Mouse (Mus musculus) neural tube, embryonic 12.5 days (tissue): ENCODE measurements around the gene Anks1b. TPM values are rescaled to one million over a fixed set of nuclear protein-coding genes. Genes with fewer than 3 reads are reported as not detected.
A peak's percentile ranks its signal among the peaks of the same experiment; 100 is the strongest.

Experiments used
- ATAC-seq: fragments of 200-750 bp; cut with Nextera tagmentation; 2 replicates; pipeline ENCODE4 v1.8.0; 2017; ENCODE audit warnings: low read depth, mild to moderate bottlenecking, moderate TSS enrichment, moderate library complexity; ENCODE audit not compliant: low FRiP score
- H3K27ac ChIP-seq: fragments of 300-500 bp; sonication (generic); 2 replicates; pipeline ENCODE4 v1.5.1; 2016
- H3K27me3 ChIP-seq: fragments of 300-500 bp; sonication (generic); replicated peaks from 2 replicates; pipeline ENCODE4 v1.6.1; 2016; ENCODE audit warnings: mild to moderate bottlenecking
- H3K36me3 ChIP-seq: fragments of 300-500 bp; sonication (generic); 2 replicates; pipeline ENCODE4 v1.6.1; 2016; ENCODE audit warnings: mild to moderate bottlenecking
- H3K4me1 ChIP-seq: fragments of 300-500 bp; sonication (generic); 2 replicates; pipeline ENCODE4 v1.6.1; 2016
- H3K4me2 ChIP-seq: fragments of 300-500 bp; sonication (generic); replicated peaks from 2 replicates; pipeline ENCODE4 v1.6.1; 2016; ENCODE audit warnings: mild to moderate bottlenecking
- H3K4me3 ChIP-seq: fragments of 300-500 bp; sonication (generic); 2 replicates; pipeline ENCODE4 v1.5.1; 2016
- H3K9ac ChIP-seq: fragments of 300-500 bp; sonication (generic); 2 replicates; pipeline ENCODE4 v1.6.1; 2016; ENCODE audit warnings: mild to moderate bottlenecking
- H3K9me3 ChIP-seq: fragments of 300-500 bp; sonication (generic); 2 replicates; pipeline ENCODE4 v1.6.1; 2016; ENCODE audit warnings: mild to moderate bottlenecking
- WGBS: fragments of 180-500 bp; shearing (Covaris S2); methylation state at CpG from one replicate; pipeline ENCODE4 v1.1.7; 2016; 5-methylcytosine and 5-hydroxymethylcytosine counted together
- polyA plus RNA-seq: library from polyadenylated mRNA; unstranded; fragments of >200 nt; fragmentation: Nextera tagmentation; extraction: Ambion mirVana; gene quantifications from 2 replicates; pipeline ENCODE4 v1.2.1, GENCODE M21; 2016

The Anks1b gene
- polyA plus RNA-seq, 1 experiment from 2014 or later = 25.1 TPM

DNA sequence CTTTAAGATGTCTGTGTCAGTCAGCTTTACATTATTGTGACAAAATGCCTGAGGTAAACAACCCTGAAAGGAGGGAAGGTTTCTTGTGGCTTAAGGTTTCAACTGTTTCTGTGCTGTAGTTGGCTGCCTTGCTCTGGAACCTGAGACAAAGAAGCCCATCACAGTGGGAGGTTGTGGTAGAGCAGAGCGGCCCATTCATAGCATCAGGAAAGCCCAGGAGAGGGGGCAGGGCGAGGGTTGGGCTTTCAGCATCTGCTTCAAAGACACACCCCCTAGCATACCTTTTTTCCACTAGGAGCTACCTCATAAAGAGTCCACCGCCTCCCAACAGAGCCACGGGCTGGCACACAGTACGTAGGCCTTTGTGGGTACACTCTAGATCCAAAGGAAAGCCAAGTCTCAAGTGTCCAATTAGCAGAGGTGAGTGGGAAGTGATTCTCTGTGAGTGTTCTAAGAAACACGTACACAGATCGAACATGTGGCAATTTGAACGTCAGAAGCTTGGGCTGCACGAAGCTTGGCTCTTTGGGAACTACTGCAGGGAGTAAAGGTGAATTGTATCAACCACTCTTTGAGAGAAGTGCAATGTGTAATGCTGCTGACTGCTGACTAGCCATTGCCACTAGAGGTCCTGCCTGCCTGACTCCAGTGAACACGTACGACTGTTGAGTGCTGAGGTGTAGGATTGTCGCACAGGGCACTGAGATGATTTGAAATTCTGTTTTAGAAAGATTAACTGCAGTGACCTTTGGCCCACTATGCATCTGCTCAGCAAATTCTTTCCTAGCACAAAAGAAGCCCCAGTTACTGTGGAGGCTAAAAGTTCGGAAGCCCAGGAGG, 906.5 kb downstream of the Anks1b start:
- ATAC-seq = no peak
- no peak overlapping the region for H3K4me2 ChIP-seq
- 53% methylated on average over 13 of the region's 13 CpGs for WGBS
- H3K9ac ChIP-seq = no peak overlapping the region
- no peaks in the 10 kb centered on the region for H3K27me3 ChIP-seq
- no peak overlapping the region for H3K27ac ChIP-seq
- H3K4me1 ChIP-seq = no peaks in the 10 kb centered on the region
- no peaks in the 10 kb centered on the region for H3K36me3 ChIP-seq
- no peak overlapping the region for H3K4me3 ChIP-seq
- H3K9me3 ChIP-seq = no peaks in the 10 kb centered on the region

DNA sequence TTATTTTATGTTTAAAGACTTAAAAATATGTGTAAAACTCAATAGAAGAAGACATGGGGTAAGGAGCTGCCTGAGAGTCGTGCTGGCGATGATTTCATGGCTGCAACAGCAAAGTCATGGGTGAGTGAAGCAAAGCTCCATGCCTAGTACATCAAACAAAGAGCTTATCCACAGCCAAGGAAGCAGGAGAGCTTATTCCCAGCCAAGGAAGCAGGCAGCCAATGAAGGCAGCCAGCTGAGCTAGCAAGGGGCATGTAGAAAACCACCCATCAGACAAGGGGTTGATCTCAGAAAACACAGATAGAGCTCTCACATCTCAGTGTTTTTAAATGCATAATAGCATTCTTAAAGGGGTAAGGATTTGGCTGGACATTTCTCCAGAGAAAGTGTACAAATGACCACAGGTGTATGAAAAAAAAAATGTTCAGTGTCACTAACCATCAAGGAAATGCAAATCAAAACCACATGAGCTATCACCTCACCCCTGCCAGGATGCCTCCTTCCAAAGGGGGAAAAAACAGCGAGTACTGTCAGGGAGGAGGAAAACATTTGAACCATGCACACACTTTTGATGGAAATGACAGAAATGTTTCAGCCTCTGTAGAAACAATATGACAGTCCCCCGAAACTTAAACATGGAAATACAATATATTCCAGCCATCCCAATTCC, 911.8 kb downstream of the Anks1b start:
- H3K4me3 ChIP-seq = no peak overlapping the region
- ATAC-seq = no peak
- no peak overlapping the region for H3K4me2 ChIP-seq
- no peak overlapping the region for H3K27ac ChIP-seq
- 78% methylated on average over 4 of the region's 4 CpGs for WGBS
- no peaks in the 10 kb centered on the region for H3K4me1 ChIP-seq
- no peak overlapping the region for H3K9ac ChIP-seq
- no peaks in the 10 kb centered on the region for H3K27me3 ChIP-seq
- H3K36me3 ChIP-seq = no peaks in the 10 kb centered on the region
- H3K9me3 ChIP-seq = no peaks in the 10 kb centered on the region

DNA sequence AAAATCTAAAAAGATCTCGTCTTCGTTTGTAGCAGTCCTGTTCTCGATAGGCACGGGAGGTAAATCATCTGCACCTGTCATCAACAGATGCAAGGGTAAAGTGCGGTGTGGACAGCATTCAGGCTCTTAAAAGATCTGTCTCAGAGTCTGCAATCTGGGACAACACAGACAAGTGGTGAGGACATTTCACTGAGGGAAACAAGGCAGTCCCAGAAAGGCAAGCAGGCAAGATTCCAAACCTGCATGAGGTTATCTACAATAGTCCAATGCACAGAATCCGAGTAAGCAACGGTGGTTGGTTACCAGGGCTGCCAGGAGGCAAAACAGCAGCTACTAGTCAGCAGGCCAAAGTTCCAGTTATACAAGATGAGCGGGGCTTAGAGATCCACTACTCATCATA, 912.4 kb downstream of the Anks1b start:
- Histone ChIP-seq H3K9ac (no peak overlapping the region), H3K27ac (no peak overlapping the region), H3K27me3 (no peaks in the 10 kb centered on the region), H3K36me3 (no peaks in the 10 kb centered on the region), H3K4me2 (no peak overlapping the region), H3K4me1 (no peaks in the 10 kb centered on the region), H3K9me3 (no peaks in the 10 kb centered on the region), H3K4me3 (no peak overlapping the region)
- WGBS = 89% methylated on average over 8 of the region's 8 CpGs
- ATAC-seq = no peak

DNA sequence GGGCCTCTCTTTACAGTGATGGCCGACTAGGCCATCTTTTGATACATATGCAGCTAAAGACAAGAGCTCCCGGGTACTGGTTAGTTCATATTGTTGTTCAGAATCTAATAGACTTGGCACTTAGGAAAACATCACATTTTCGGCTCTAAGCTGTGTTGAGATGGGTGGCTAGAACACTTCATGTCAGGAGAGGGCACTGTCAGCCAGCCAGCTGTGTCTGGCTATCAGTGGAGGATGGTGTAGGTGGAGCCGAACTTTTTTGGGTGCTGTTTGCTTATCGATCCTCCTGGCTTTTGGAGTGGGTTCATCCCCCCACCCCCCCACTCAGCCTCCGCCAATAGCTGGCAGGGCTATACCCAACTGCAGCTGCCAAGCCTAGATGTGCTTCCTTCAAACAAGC, 929.8 kb downstream of the Anks1b start:
- Histone ChIP-seq H3K36me3 (no peaks in the 10 kb centered on the region), H3K9ac (no peak overlapping the region), H3K27ac (no peak overlapping the region), H3K9me3 (no peaks in the 10 kb centered on the region), H3K4me3 (no peak overlapping the region), H3K27me3 (no peaks in the 10 kb centered on the region), H3K4me2 (no peak overlapping the region), H3K4me1 (no peaks in the 10 kb centered on the region)
- WGBS = 47% methylated on average over 6 of the region's 6 CpGs
- no peak for ATAC-seq

- 12% methylated on average over 4 of the region's 4 CpGs for WGBS
- no peak for ATAC-seq
- H3K4me2 ChIP-seq = no peak overlapping the region
- H3K9ac ChIP-seq = no peak overlapping the region
- H3K27ac ChIP-seq = no peak overlapping the region
- no peaks in the 10 kb centered on the region for H3K36me3 ChIP-seq
- H3K27me3 ChIP-seq = no peaks in the 10 kb centered on the region
- H3K4me1 ChIP-seq = no peaks in the 10 kb centered on the region
- no peaks in the 10 kb centered on the region for H3K9me3 ChIP-seq
- H3K4me3 ChIP-seq = no peak overlapping the region
Observed at GRCm38 (mm10) chr10:90804602-90805095, 931.3 kb downstream of the Anks1b start.

- Histone ChIP-seq H3K4me3 (no peak overlapping the region), H3K4me2 (no peak overlapping the region), H3K27me3 (no peaks in the 10 kb centered on the region), H3K4me1 (0 out of 2 replicates have a peak, but pooled peaks cover 12% of the 10 kb centered on the region), H3K9ac (no peak overlapping the region), H3K36me3 (no peaks in the 10 kb centered on the region), H3K9me3 (no peaks in the 10 kb centered on the region), H3K27ac (no peak overlapping the region)
- 87% methylated on average over 8 of the region's 8 CpGs for WGBS
- no peak for ATAC-seq
Observed at GRCm38 (mm10) chr10:90808616-90809310, 935.5 kb downstream of the Anks1b start.

DNA sequence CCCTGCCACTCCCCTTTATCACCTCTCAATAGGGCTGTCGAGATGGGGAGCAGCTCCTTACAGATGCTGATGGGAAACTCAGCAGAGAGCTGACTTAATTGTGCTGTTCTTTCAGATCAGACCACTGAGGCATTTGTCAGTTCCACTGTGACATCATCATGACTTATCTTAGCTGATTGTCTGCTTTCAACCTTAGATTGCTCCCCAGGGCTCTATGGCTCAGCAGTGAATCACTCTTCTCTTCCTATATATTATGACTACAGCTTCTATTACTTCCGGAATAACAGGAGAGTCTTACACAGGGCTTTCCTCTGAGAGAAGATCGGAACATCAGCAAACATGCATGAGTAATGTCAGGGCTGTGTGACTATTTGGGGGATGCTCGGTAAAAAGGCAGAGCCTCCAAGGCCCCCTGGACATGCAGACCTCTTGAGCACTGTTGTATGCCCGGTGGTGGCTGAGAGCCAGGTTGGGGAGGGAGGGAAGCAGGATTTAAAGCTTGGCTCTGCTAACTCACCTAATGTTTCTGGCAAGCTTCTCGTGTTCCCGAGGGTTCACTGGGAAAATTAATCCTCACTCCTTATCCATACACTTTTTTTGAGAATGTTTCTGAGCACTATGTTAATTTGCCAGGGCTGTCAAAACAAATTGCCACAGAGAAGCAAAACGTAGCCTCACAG, 936.7 kb downstream of the Anks1b start:
- H3K9ac ChIP-seq = no peak overlapping the region
- no peak overlapping the region for H3K27ac ChIP-seq
- no peaks in the 10 kb centered on the region for H3K9me3 ChIP-seq
- H3K27me3 ChIP-seq = no peaks in the 10 kb centered on the region
- no peaks in the 10 kb centered on the region for H3K36me3 ChIP-seq
- 20% methylated on average over 8 of the region's 8 CpGs for WGBS
- no peak overlapping the region for H3K4me3 ChIP-seq
- 0 out of 2 replicates have a peak, but pooled peaks have one; percentile 55 for ATAC-seq
- H3K4me1 ChIP-seq = 0 out of 2 replicates have a peak, but pooled peaks cover 12% of the 10 kb centered on the region
- H3K4me2 ChIP-seq = no peak overlapping the region; the same call in 1 of the 2 replicates

DNA sequence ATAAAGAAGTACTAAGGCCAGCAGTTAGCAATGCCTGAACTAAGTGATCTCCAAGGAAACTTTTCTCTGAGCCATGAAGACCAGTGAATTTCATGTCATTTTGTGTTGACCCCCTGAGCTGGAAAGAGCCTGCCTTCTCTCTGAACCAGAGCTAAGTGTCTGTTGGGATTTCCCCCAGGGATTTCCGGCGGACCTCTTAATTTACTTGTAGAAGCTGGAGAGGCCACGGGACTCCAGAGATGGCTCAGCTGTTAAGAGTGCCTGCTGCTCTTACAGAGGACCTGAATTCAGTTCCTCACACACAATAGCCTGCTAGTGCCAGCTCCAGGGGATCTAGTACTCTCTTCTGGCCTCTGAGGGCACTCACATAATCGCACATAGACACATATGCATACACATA, 938.1 kb downstream of the Anks1b start:
- H3K4me3 ChIP-seq = no peak overlapping the region
- no peaks in the 10 kb centered on the region for H3K27me3 ChIP-seq
- 0 out of 2 replicates have a peak, but pooled peaks cover 12% of the 10 kb centered on the region for H3K4me1 ChIP-seq
- H3K36me3 ChIP-seq = no peaks in the 10 kb centered on the region
- ATAC-seq = no peak
- no peak overlapping the region for H3K27ac ChIP-seq
- no peak overlapping the region for H3K4me2 ChIP-seq
- no peak overlapping the region for H3K9ac ChIP-seq
- H3K9me3 ChIP-seq = no peaks in the 10 kb centered on the region
- 68% methylated on average over 4 of the region's 4 CpGs for WGBS

- ATAC-seq = no peak
- H3K9me3 ChIP-seq = no peaks in the 10 kb centered on the region
- no peak overlapping the region for H3K27ac ChIP-seq
- H3K4me3 ChIP-seq = no peak overlapping the region
- H3K4me1 ChIP-seq = peaks cover 17% of the 10 kb centered on the region; the same call in 1 of the 2 replicates
- no peak overlapping the region for H3K9ac ChIP-seq
- H3K27me3 ChIP-seq = no peaks in the 10 kb centered on the region; the same call in 1 of the 2 replicates
- 92% methylated on average over 5 of the region's 5 CpGs for WGBS
- no peaks in the 10 kb centered on the region for H3K36me3 ChIP-seq
- H3K4me2 ChIP-seq = no peak overlapping the region
Observed at GRCm38 (mm10) chr10:90813326-90813725, 940.0 kb downstream of the Anks1b start.

DNA sequence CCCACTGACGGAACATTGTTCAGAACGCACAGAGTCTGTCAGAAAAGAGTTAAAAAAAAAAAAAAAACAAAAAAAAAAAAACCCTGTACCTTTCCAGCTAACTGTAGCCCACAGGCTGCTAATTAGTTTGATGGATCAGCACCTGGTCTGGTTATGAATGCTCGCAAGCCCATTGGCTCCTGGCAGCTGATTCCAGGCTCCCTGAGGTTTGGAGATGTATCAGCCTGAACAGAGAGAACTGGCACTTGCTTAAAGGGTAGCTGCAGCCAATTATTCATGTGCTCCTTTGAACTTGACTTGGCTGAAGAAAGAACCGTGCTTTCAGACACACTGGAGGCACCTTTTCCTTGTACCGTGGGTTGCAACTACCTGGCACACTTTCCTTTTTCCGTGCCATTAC, 941.1 kb downstream of the Anks1b start:
- no peak overlapping the region for H3K4me2 ChIP-seq
- WGBS = 76% methylated on average over 6 of the region's 6 CpGs
- H3K27me3 ChIP-seq = no peaks in the 10 kb centered on the region; the same call in 1 of the 2 replicates
- H3K4me3 ChIP-seq = no peak overlapping the region
- no peaks in the 10 kb centered on the region for H3K36me3 ChIP-seq
- no peak overlapping the region for H3K27ac ChIP-seq
- H3K9me3 ChIP-seq = no peaks in the 10 kb centered on the region
- no peak overlapping the region for H3K9ac ChIP-seq
- ATAC-seq = no peak
- peaks cover 21% of the 10 kb centered on the region; the same call in 1 of the 2 replicates for H3K4me1 ChIP-seq

GRCm38 (mm10) chr10:90818246-90818937, 945.1 kb downstream of the Anks1b start:
- H3K9ac ChIP-seq = no peak overlapping the region
- no peaks in the 10 kb centered on the region for H3K9me3 ChIP-seq
- ATAC-seq = peak; percentile 77
- peak overlapping the region; percentile 28; the same call in 1 of the 2 replicates for H3K27ac ChIP-seq
- no peak overlapping the region for H3K4me3 ChIP-seq
- peaks cover 9% of the 10 kb centered on the region; the same call in 1 of the 2 replicates for H3K4me1 ChIP-seq
- WGBS = 20% methylated on average over 10 of the region's 10 CpGs
- H3K4me2 ChIP-seq = peak overlapping the region; percentile 37
- no peaks in the 10 kb centered on the region for H3K36me3 ChIP-seq
- H3K27me3 ChIP-seq = peaks cover 2% of the 10 kb centered on the region
